Mouse (Mus musculus): ENCODE data around the gene H2-DMb1. TPM values are rescaled to one million over a fixed set of nuclear protein-coding genes. Genes with fewer than 3 reads are reported as not detected.

Gene H2-DMb1
- polyA plus RNA-seq, 1 experiment from 2014 or later: 4.0 TPM

GRCm38 (mm10) chr17:34179913-34180859 lies 27.3 kb downstream of the H2-DMb1 start:
- H3K9me3 ChIP-seq (replicated peaks; ENCODE audit: control insufficient read depth, low read length): peaks cover 8% of the 10 kb centered on the region
- H3K36me3 ChIP-seq (ENCODE audit: control insufficient read depth, insufficient read depth): no peaks in the 10 kb centered on the region
- no peak overlapping the region for H3K4me3 ChIP-seq (ENCODE audit: low read length)
- ATAC-seq (replicated peaks; ENCODE audit: extremely low read depth, insufficient read depth, low FRiP score): no peak
- H3K27ac ChIP-seq (ENCODE audit: low read length): no peak overlapping the region
- 60% methylated on average over 13 of the region's 13 CpGs for WGBS
- peaks cover 6% of the 10 kb centered on the region; the same call in 1 of the 2 replicates for H3K27me3 ChIP-seq (ENCODE audit: control insufficient read depth, insufficient read depth, low read length)
- no peak overlapping the region for H3K4me2 ChIP-seq (ENCODE audit: low read depth, low read length)
- no peaks in the 10 kb centered on the region for H3K4me1 ChIP-seq (ENCODE audit: control insufficient read depth, insufficient read depth, low read length)
- no peak overlapping the region for H3K9ac ChIP-seq (ENCODE audit: low read length)

GRCm38 (mm10) chr17:34183564-34184219 lies 30.8 kb downstream of the H2-DMb1 start:
- Histone ChIP-seq H3K27me3 (ENCODE audit: control insufficient read depth, insufficient read depth, low read length) (peaks cover 23% of the 10 kb centered on the region), H3K4me1 (ENCODE audit: control insufficient read depth, insufficient read depth, low read length) (peaks cover 7% of the 10 kb centered on the region), H3K4me3 (ENCODE audit: low read length) (no peak overlapping the region), H3K4me2 (ENCODE audit: low read depth, low read length) (no peak overlapping the region), H3K36me3 (ENCODE audit: control insufficient read depth, insufficient read depth) (no peaks in the 10 kb centered on the region), H3K27ac (ENCODE audit: low read length) (no peak overlapping the region), H3K9me3 (replicated peaks; ENCODE audit: control insufficient read depth, low read length) (no peaks in the 10 kb centered on the region), H3K9ac (ENCODE audit: low read length) (no peak overlapping the region)
- ATAC-seq (replicated peaks; ENCODE audit: extremely low read depth, insufficient read depth, low FRiP score): no peak
- WGBS: 67% methylated on average over 15 of the region's 15 CpGs

- Histone ChIP-seq H3K27ac (ENCODE audit: low read length) (no peak overlapping the region), H3K4me3 (ENCODE audit: low read length) (no peak overlapping the region), H3K9ac (ENCODE audit: low read length) (no peak overlapping the region), H3K27me3 (ENCODE audit: control insufficient read depth, insufficient read depth, low read length) (peaks cover 31% of the 10 kb centered on the region), H3K4me2 (ENCODE audit: low read depth, low read length) (no peak overlapping the region), H3K36me3 (ENCODE audit: control insufficient read depth, insufficient read depth) (no peaks in the 10 kb centered on the region), H3K9me3 (replicated peaks; ENCODE audit: control insufficient read depth, low read length) (no peaks in the 10 kb centered on the region), H3K4me1 (ENCODE audit: control insufficient read depth, insufficient read depth, low read length) (peaks cover 7% of the 10 kb centered on the region)
- WGBS: 81% methylated on average over 9 of the region's 9 CpGs
- ATAC-seq (replicated peaks; ENCODE audit: extremely low read depth, insufficient read depth, low FRiP score): no peak
Measured at GRCm38 (mm10) chr17:34185526-34185925, 32.7 kb downstream of the H2-DMb1 start.

DNA sequence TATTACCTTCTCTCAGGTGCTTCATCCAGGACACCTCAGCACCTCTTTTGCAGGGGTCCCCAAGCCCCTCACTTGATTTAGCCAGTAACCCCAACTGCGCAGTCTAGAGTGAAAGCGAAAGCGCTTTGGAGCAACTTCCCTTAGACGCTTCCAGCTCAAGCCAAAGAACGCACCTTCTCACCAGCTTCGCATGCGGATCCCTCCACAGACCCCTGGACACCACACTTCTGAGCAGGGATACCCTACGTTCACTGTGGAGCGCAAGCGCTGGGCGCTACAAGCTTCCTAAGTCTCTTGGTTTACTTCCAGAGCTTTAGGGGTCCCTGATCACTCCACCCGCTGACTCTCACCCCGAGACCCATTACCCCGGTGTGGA lies 34.0 kb downstream of the H2-DMb1 start:
- Histone ChIP-seq H3K9me3 (replicated peaks; ENCODE audit: control insufficient read depth, low read length) (no peaks in the 10 kb centered on the region), H3K4me2 (ENCODE audit: low read depth, low read length) (peak overlapping the region; percentile 95), H3K4me1 (ENCODE audit: control insufficient read depth, insufficient read depth, low read length) (peaks cover 7% of the 10 kb centered on the region), H3K9ac (ENCODE audit: low read length) (peak overlapping the region; percentile 80), H3K27ac (ENCODE audit: low read length) (peak overlapping the region; percentile 55; the same call in 1 of the 2 replicates), H3K4me3 (ENCODE audit: low read length) (peak overlapping the region; percentile 70), H3K27me3 (ENCODE audit: control insufficient read depth, insufficient read depth, low read length) (peaks cover 38% of the 10 kb centered on the region), H3K36me3 (ENCODE audit: control insufficient read depth, insufficient read depth) (no peaks in the 10 kb centered on the region)
- 3% methylated on average over 14 of the region's 14 CpGs for WGBS
- peak; percentile 20 for ATAC-seq (replicated peaks; ENCODE audit: extremely low read depth, insufficient read depth, low FRiP score)

GRCm38 (mm10) chr17:34187261-34187916 lies 34.5 kb downstream of the H2-DMb1 start, which contains the start of the genes Tap1 and Psmb9:
TSS of gene Tap1 (plus strand) at chr17:34187553.
TSS of gene Psmb9 (minus strand) at chr17:34187764.
- WGBS: under 1% methylated on average over 46 of the region's 46 CpGs
- peak; percentile 95 for ATAC-seq (replicated peaks; ENCODE audit: extremely low read depth, insufficient read depth, low FRiP score)
- H3K27ac ChIP-seq (ENCODE audit: low read length): peak within 1 kb of the TSS; percentile 75

GRCm38 (mm10) chr17:34188010-34188409 lies 35.1 kb downstream of the H2-DMb1 start:
- Histone ChIP-seq H3K9ac (ENCODE audit: low read length) (peak overlapping the region; percentile 80), H3K4me3 (ENCODE audit: low read length) (peak overlapping the region; percentile 70), H3K27ac (ENCODE audit: low read length) (peak overlapping the region; percentile 75), H3K27me3 (ENCODE audit: control insufficient read depth, insufficient read depth, low read length) (peaks cover 40% of the 10 kb centered on the region), H3K9me3 (replicated peaks; ENCODE audit: control insufficient read depth, low read length) (no peaks in the 10 kb centered on the region), H3K36me3 (ENCODE audit: control insufficient read depth, insufficient read depth) (no peaks in the 10 kb centered on the region), H3K4me1 (ENCODE audit: control insufficient read depth, insufficient read depth, low read length) (peaks cover 7% of the 10 kb centered on the region), H3K4me2 (ENCODE audit: low read depth, low read length) (peak overlapping the region; percentile 95)
- WGBS: 1% methylated on average over 20 of the region's 20 CpGs
- ATAC-seq (replicated peaks; ENCODE audit: extremely low read depth, insufficient read depth, low FRiP score): no peak; the same call in 1 of the 2 replicates

More at GRCm38 (mm10) chr17:34187261-34187916, 34.5 kb downstream of the H2-DMb1 start, which contains the start of the genes Tap1 and Psmb9:
- H3K4me3 ChIP-seq (ENCODE audit: low read length): peak within 1 kb of the TSS; percentile 70
- H3K9ac ChIP-seq (ENCODE audit: low read length): peak within 1 kb of the TSS; percentile 80
- H3K4me2 ChIP-seq (ENCODE audit: low read depth, low read length): peak within 1 kb of the TSS; percentile 95
- peaks cover 38% of the 10 kb centered on the region for H3K27me3 ChIP-seq (ENCODE audit: control insufficient read depth, insufficient read depth, low read length)
- H3K9me3 ChIP-seq (replicated peaks; ENCODE audit: control insufficient read depth, low read length): no peaks in the 10 kb centered on the region
- H3K36me3 ChIP-seq (ENCODE audit: control insufficient read depth, insufficient read depth): no peaks in the 10 kb centered on the region
- H3K4me1 ChIP-seq (ENCODE audit: control insufficient read depth, insufficient read depth, low read length): peaks cover 7% of the 10 kb centered on the region

DNA sequence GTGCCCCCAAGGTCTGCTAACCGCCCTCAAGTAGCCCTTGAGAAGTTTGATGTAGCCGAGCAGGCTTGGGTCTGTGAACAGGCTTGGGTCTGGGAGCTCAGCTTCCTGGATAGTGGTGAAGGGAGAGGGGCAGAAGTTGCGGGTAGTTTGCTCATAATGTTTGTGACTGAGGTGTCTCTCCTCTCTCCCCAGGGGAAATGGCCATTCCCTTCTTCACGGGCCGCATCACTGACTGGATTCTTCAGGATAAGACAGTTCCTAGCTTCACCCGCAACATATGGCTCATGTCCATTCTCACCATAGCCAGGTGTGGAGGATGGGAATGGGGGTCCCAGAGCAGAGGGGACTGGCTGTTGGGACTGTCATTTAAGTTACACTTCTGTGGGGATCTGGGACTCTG lies 36.1 kb downstream of the H2-DMb1 start:
- Histone ChIP-seq H3K27ac (ENCODE audit: low read length) (no peak overlapping the region), H3K36me3 (ENCODE audit: control insufficient read depth, insufficient read depth) (no peaks in the 10 kb centered on the region), H3K4me2 (ENCODE audit: low read depth, low read length) (0 out of 2 replicates have a peak overlapping the region, but pooled peaks have one; percentile 19), H3K4me1 (ENCODE audit: control insufficient read depth, insufficient read depth, low read length) (peaks cover 7% of the 10 kb centered on the region), H3K27me3 (ENCODE audit: control insufficient read depth, insufficient read depth, low read length) (peaks cover 45% of the 10 kb centered on the region), H3K9me3 (replicated peaks; ENCODE audit: control insufficient read depth, low read length) (no peaks in the 10 kb centered on the region), H3K9ac (ENCODE audit: low read length) (no peak overlapping the region), H3K4me3 (ENCODE audit: low read length) (no peak overlapping the region)
- 76% methylated on average over 6 of the region's 6 CpGs for WGBS
- ATAC-seq (replicated peaks; ENCODE audit: extremely low read depth, insufficient read depth, low FRiP score): no peak

DNA sequence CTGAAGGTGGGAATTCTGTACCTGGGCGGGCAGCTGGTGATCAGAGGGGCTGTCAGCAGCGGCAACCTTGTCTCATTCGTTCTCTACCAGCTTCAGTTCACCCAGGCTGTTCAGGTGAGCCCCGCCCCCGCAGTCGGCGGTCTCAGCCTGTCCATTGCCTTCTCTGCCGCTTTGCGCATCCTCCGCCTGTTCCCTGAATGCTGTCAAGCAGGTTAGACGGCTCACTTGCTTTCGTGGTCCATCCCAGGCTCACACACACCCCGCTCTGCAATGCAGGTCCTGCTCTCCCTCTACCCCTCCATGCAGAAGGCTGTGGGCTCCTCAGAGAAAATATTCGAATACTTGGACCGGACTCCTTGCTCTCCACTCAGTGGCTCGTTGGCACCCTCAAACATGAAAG lies 40.0 kb downstream of the H2-DMb1 start:
- 28% methylated on average over 16 of the region's 16 CpGs for WGBS
- no peak overlapping the region for H3K9ac ChIP-seq (ENCODE audit: low read length)
- no peaks in the 10 kb centered on the region for H3K9me3 ChIP-seq (replicated peaks; ENCODE audit: control insufficient read depth, low read length)
- H3K4me3 ChIP-seq (ENCODE audit: low read length): no peak overlapping the region
- H3K4me2 ChIP-seq (ENCODE audit: low read depth, low read length): no peak overlapping the region
- peaks cover 55% of the 10 kb centered on the region for H3K27me3 ChIP-seq (ENCODE audit: control insufficient read depth, insufficient read depth, low read length)
- no peak overlapping the region for H3K27ac ChIP-seq (ENCODE audit: low read length)
- H3K4me1 ChIP-seq (ENCODE audit: control insufficient read depth, insufficient read depth, low read length): peaks cover 10% of the 10 kb centered on the region
- no peak for ATAC-seq (replicated peaks; ENCODE audit: extremely low read depth, insufficient read depth, low FRiP score)
- no peaks in the 10 kb centered on the region for H3K36me3 ChIP-seq (ENCODE audit: control insufficient read depth, insufficient read depth)

Measured in heart, embryonic 16.5 days (tissue).